Mouse (Mus musculus): ENCODE data around the gene Tbxa2r. TPM values are rescaled to one million over a fixed set of nuclear protein-coding genes. Genes with fewer than 3 reads are reported as not detected.

Tbxa2r gene
- polyA plus RNA-seq, 1 experiment from 2014 or later: 18.3 TPM

DNA sequence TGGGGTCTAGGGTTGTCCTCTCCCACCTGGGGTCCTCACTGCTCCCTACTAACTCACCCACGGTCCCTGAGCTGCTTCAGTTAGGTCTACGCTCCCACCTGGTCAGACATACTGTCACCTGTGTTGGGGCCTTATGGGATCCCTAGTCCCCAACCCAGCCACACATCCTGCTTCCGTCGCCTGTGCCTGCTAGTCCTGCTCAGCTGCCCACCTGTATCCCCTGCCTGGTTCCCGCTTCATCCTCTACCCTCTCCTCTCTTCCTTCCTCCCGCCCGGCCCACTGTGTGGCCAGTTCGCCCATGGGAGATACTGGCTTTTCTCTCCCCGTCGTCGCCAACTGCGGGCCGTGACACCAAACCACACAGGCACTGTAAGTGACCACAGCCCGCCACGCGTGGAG is 12.9 kb upstream of the Tbxa2r start:
- H3K36me3 ChIP-seq: peaks cover 72% of the 10 kb centered on the region
- no peaks in the 10 kb centered on the region for H3K27me3 ChIP-seq
- WGBS: 91% methylated on average over 16 of the region's 16 CpGs
- no peak overlapping the region for H3K4me3 ChIP-seq (replicated peaks)
- no peak overlapping the region for H3K9ac ChIP-seq
- H3K4me2 ChIP-seq: no peak overlapping the region
- peaks cover 59% of the 10 kb centered on the region for H3K4me1 ChIP-seq
- no peak for ATAC-seq (replicated peaks; ENCODE audit: low FRiP score)
- no peaks in the 10 kb centered on the region for H3K9me3 ChIP-seq (replicated peaks)
- H3K27ac ChIP-seq: 0 out of 2 replicates have a peak overlapping the region, but pooled peaks have one; percentile 83

DNA sequence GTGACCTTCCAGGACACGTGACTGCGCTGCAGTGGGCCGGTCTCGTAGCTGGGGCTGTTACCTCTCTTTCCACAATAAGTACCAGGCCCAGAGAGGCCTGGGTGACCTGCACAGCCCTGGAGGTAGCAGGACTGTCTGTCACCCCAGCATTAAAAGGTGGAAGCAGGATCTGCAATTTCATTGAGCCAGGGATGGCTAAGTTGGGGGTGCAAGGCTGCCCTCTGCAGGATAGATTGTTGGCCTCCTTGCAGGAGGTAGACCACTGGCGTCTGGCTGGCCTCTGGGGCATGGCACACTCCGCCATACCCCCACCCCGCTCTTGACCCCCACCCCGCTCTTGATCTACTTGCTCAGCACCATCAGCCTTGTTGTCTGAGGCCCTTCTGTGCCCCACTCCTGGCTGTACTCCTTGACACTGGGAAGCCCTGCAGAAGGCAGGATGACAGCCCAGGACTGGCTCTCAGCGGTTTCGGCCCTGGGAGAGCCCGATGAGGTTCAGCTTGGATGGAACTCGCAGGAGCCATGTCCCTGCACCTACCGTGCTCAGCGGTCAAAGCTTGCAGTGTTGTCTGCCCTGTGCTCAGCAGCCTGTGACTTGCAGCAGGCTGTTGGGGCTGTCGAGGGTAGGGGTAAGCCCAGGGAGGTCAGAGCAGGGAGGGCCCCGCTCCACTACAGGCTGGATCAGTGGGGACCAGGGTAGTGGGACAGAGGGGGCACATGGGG is 12.0 kb upstream of the Tbxa2r start:
- Histone ChIP-seq H3K4me3 (replicated peaks) (peak overlapping the region; percentile 37), H3K36me3 (peaks cover 63% of the 10 kb centered on the region), H3K27me3 (no peaks in the 10 kb centered on the region), H3K4me1 (peaks cover 56% of the 10 kb centered on the region), H3K4me2 (peak overlapping the region; percentile 66), H3K9ac (peak overlapping the region; percentile 49), H3K27ac (peak overlapping the region; percentile 83), H3K9me3 (replicated peaks) (no peaks in the 10 kb centered on the region)
- WGBS: 33% methylated on average over 16 of the region's 16 CpGs
- ATAC-seq (replicated peaks; ENCODE audit: low FRiP score): no peak; the same call in 1 of the 2 replicates

DNA sequence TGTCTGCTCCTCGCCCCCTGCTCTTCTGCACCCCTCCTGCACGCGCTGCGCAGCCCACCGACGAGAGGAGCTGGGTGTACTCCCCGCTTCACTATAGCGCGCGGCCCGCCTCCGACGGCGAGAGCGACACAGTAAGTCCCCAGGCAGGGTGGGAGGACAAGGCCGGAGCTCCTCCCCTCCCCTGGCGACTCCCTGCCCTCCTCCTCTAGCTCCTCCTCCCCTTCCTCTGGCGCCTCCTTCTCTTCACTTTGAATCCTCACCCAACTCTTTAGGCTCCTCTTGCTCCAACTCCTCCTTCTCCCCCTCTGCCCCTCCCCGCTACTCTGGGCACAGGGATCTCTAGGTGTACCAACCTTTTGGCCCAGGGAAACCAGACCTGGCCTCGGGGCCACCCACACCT is 11.3 kb upstream of the Tbxa2r start:
- H3K27ac ChIP-seq: peak overlapping the region; percentile 83
- peak; percentile 10 for ATAC-seq (replicated peaks; ENCODE audit: low FRiP score)
- 6% methylated on average over 19 of the region's 20 CpGs for WGBS
- H3K9ac ChIP-seq: peak overlapping the region; percentile 49
- H3K4me3 ChIP-seq (replicated peaks): peak overlapping the region; percentile 37
- no peaks in the 10 kb centered on the region for H3K27me3 ChIP-seq
- H3K9me3 ChIP-seq (replicated peaks): no peaks in the 10 kb centered on the region
- H3K36me3 ChIP-seq: peaks cover 58% of the 10 kb centered on the region
- peaks cover 59% of the 10 kb centered on the region for H3K4me1 ChIP-seq
- H3K4me2 ChIP-seq: peak overlapping the region; percentile 66

DNA sequence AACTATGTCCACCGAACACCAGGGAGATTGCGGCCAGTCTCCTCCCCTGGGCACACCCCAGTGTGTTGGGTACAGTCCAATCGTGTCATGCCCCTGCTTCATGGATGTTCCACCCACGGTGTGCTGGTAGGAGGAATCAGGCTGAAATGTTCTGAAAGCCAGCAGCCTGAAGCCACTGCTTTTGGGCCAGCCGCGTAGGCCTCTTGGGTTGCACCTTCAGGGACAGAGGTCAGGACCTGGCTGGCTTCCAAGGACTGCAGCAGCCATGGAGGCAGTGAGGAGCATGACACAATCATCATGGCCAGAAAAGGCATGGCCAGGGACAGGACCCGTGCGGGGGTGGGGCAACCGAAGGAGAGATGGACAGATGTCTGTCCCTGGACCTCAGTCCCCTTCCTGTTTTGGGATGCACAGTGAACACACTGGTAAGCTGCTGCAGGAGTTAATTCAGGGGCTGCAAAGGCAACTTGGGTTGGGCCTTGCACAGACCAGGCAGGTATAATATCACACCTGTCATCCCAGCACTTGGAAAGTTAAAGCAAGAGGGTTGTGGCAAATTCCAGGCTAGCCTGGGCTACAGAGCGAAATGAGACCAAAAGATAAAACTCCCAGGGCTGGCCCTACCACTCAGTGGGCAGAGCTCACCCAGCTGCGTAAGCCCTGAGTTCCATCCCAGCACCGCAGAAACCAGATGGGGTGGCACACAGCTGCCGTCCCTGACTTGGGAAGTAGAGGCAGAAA is 9.8 kb upstream of the Tbxa2r start:
- no peaks in the 10 kb centered on the region for H3K27me3 ChIP-seq
- H3K4me1 ChIP-seq: peaks cover 61% of the 10 kb centered on the region
- peak overlapping the region; percentile 79 for H3K4me2 ChIP-seq
- H3K36me3 ChIP-seq: peaks cover 58% of the 10 kb centered on the region
- peak overlapping the region; percentile 93 for H3K27ac ChIP-seq
- peak overlapping the region; percentile 98; the same call in 1 of the 2 replicates for H3K4me3 ChIP-seq (replicated peaks)
- peak overlapping the region; percentile 54 for H3K9ac ChIP-seq
- WGBS: 88% methylated on average over 13 of the region's 13 CpGs
- no peak for ATAC-seq (replicated peaks; ENCODE audit: low FRiP score)
- no peaks in the 10 kb centered on the region for H3K9me3 ChIP-seq (replicated peaks)

DNA sequence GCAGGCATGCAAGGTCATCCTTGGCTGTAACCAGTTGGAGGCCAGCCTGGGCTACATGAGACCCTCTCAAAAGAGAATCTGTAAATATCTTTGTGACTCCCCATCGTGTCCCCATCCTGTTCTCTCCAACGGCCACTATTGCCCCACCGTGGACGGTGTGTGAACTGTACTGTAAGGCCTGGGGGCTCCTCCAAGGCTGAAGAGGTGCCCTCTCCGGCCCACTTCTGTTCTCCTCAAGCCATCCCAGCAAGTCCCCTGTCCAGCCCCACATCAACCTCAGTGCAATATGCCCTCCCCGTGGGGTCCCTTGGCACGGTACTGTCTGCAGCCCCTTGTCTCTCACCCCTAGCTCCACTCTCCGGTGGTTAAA is 9.2 kb upstream of the Tbxa2r start:
- no peak for ATAC-seq (replicated peaks; ENCODE audit: low FRiP score)
- WGBS: 34% methylated on average over 8 of the region's 8 CpGs

DNA sequence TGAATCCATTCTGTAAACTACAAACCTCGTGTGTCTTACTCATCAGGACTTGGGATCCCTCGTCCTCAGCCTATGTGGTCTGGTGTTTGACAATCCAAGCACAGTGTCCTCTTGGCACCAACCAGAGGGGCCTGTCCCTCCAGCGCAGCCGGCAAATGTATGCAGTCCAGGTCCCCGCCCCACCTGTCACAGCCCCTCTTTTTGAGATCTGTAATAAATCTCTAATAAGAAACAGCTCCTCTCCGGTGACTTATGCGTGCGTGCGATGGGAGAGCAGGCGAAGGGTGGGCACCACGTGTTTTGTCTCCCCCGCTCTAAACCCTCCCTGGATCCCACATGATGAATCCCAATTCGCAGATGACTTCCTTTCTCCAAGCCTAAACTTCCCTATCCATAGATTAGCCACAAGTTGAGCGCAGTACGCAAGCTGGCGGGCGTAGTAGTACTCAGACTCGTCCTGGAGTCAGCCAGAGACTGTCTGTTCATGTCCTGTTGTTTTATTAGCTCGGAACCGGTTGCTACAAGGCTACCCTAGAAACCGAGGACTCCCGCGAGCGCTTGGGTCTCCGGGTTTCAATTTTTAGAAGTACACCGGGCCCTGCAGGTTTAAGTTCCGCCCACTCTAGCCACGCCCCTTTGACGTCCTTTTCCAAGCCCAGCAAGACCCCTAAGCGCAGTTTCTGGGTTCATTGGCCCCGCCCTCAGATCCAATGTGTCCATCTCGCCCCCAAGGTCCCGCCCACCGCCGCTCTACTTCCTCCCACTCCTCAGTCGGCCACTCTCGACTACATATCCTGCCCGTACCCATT is 8.6 kb upstream of the Tbxa2r start:
- Histone ChIP-seq H3K27ac (peak overlapping the region; percentile 93), H3K4me1 (peaks cover 64% of the 10 kb centered on the region), H3K4me2 (peak overlapping the region; percentile 79), H3K27me3 (no peaks in the 10 kb centered on the region), H3K9me3 (replicated peaks) (no peaks in the 10 kb centered on the region), H3K9ac (peak overlapping the region; percentile 54), H3K36me3 (peaks cover 58% of the 10 kb centered on the region), H3K4me3 (replicated peaks) (peak overlapping the region; percentile 98)
- ATAC-seq (replicated peaks; ENCODE audit: low FRiP score): no peak; the same call in 1 of the 2 replicates
- WGBS: 1% methylated on average over 38 of the region's 38 CpGs

More for the DNA sequence above, 9.2 kb upstream of the Tbxa2r start:
- Histone ChIP-seq H3K36me3 (peaks cover 58% of the 10 kb centered on the region), H3K27ac (peak overlapping the region; percentile 93), H3K4me1 (peaks cover 64% of the 10 kb centered on the region), H3K4me2 (peak overlapping the region; percentile 79), H3K9me3 (replicated peaks) (no peaks in the 10 kb centered on the region), H3K4me3 (replicated peaks) (peak overlapping the region; percentile 98), H3K9ac (peak overlapping the region; percentile 54), H3K27me3 (no peaks in the 10 kb centered on the region)

DNA sequence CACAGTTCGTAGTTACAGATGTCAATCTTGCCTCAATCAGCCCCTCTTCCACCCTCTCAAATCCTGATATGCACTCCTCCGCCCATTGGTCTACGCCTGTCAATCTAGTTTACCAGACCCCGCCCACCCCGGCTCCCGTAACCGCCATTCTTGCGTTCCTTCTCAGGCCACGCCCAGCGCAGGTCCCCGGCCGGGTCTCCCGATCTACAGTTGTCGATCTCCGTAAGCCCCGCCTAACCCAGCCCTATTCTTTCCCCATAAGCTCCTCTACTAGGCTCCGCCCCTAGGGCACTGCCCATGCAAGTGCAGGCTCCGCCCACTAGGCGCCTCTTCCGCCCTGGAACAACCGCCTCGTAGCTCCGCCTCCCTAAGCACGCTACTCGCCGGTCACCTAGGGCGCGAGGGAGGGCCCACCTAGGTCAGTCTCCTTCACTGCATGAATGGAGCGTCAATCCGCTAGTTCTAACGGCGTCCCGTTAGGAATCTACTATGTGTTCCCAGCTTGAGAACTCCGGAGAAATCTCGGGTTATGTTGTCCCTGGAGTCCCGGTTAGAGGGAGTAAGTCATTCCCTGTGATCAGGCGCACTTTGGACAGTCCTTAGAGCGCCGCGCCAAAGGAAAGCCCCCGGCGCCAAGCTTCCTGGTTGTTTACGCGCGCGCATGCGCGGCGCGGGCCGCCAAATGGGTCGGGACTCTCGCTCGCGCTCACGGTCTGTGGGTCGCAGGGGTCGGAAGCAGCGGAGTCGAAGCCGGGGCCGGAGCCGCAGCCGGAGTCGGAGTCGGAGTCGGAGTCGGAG is 7.8 kb upstream of the Tbxa2r start, which contains the start of gene Cactin:
Gene Cactin, plus strand, starts transcription at position 554 of the 798 bp plus-strand sequence.
- Histone ChIP-seq H3K4me3 (replicated peaks) (peak within 1 kb of the TSS; percentile 98), H3K27me3 (no peaks in the 10 kb centered on the region), H3K9ac (peak within 1 kb of the TSS; percentile 96), H3K36me3 (peaks cover 58% of the 10 kb centered on the region), H3K4me1 (peaks cover 66% of the 10 kb centered on the region), H3K27ac (peak within 1 kb of the TSS; percentile 93), H3K9me3 (replicated peaks) (no peaks in the 10 kb centered on the region), H3K4me2 (peak within 1 kb of the TSS; percentile 79)
- ATAC-seq (replicated peaks; ENCODE audit: low FRiP score): peak; percentile 88
- under 1% methylated on average over 68 of the region's 68 CpGs for WGBS

DNA sequence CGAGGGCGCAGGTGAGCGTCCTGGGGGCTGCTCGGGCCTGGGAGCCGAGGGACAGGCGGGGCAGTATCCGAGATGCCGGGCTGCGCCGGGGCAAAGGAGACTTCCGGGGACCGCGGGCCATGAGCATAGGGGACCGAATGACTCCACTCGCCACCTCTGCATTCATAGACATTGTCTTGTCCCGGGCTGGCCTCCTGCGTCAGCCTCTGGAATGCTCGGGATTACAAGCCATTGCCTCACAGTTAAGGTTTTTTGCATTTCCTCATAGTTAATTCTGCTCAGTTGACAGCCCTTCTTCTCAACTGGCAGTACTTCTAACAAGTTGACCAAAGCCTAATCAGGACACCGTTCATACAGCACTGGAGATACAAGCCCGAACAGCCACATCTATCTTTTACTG is 7.1 kb upstream of the Tbxa2r start:
- H3K27me3 ChIP-seq: no peaks in the 10 kb centered on the region
- peak overlapping the region; percentile 79 for H3K4me2 ChIP-seq
- no peak for ATAC-seq (replicated peaks; ENCODE audit: low FRiP score)
- WGBS: 3% methylated on average over 20 of the region's 20 CpGs
- H3K9me3 ChIP-seq (replicated peaks): no peaks in the 10 kb centered on the region
- H3K4me1 ChIP-seq: peaks cover 61% of the 10 kb centered on the region
- peak overlapping the region; percentile 93 for H3K27ac ChIP-seq
- H3K36me3 ChIP-seq: peaks cover 60% of the 10 kb centered on the region
- H3K4me3 ChIP-seq (replicated peaks): peak overlapping the region; percentile 98
- peak overlapping the region; percentile 96 for H3K9ac ChIP-seq

DNA sequence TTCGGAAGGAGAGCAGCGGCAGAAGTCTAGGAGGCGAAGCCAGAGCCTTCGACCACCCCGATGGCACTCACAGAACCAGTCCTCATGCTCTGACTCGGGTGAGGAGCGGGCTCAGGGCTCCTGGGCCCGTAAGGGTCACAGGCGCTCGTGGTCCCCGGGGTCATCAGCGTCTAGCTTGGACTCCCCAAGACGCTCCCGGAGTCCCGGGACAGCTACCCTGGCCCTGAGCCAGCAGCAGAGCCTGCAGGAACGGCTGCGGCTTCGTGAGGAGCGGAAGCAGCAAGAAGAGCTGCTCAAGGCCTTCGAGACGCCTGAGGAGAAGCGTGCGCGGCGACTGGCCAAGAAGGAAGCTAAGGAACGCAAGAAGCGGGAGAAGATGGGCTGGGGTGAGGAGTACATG is 6.1 kb upstream of the Tbxa2r start:
- Histone ChIP-seq H3K36me3 (peaks cover 69% of the 10 kb centered on the region), H3K27ac (no peak overlapping the region), H3K4me2 (peak overlapping the region; percentile 79), H3K4me3 (replicated peaks) (peak overlapping the region; percentile 98), H3K9me3 (replicated peaks) (no peaks in the 10 kb centered on the region), H3K9ac (peak overlapping the region; percentile 96; the same call in 1 of the 2 replicates), H3K27me3 (no peaks in the 10 kb centered on the region), H3K4me1 (peaks cover 51% of the 10 kb centered on the region)
- no peak for ATAC-seq (replicated peaks; ENCODE audit: low FRiP score)
- WGBS: 92% methylated on average over 27 of the region's 27 CpGs

DNA sequence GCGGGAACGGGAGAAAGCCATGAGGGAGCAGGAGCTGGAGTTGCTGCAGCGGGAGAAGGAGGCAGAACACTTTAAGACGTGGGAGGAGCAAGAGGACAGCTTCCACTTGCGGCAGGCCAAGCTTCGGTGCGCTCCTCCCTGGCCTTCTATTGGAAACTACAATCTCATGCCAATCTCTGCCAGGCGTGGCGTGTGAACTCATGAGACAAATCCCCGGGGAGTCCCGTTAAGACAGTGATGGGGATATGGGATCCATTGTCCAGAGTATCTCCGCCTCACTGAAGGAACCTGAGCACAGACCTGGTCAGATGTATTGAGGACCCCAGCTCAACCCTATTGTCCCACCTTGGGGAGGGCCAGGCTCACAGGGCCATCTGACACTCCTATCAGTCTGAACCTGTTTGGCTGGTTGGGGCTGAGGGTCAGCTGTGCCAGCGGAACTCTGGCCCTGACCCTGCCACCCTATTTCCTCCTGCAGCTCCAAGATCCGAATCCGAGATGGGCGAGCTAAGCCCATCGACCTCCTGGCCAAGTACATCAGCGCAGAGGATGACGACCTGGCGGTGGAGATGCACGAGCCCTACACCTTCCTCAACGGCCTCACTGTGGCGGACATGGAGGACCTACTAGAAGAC is 5.3 kb upstream of the Tbxa2r start:
- H3K4me3 ChIP-seq (replicated peaks): no peak overlapping the region
- H3K9me3 ChIP-seq (replicated peaks): no peaks in the 10 kb centered on the region
- no peak overlapping the region for H3K4me2 ChIP-seq
- no peak for ATAC-seq (replicated peaks; ENCODE audit: low FRiP score)
- peaks cover 62% of the 10 kb centered on the region for H3K36me3 ChIP-seq
- H3K9ac ChIP-seq: no peak overlapping the region
- H3K27ac ChIP-seq: no peak overlapping the region
- 91% methylated on average over 23 of the region's 23 CpGs for WGBS
- peaks cover 48% of the 10 kb centered on the region for H3K4me1 ChIP-seq
- H3K27me3 ChIP-seq: no peaks in the 10 kb centered on the region
